ENCODE assay signal across 8 mouse cellular contexts in the genomic region with DNA sequence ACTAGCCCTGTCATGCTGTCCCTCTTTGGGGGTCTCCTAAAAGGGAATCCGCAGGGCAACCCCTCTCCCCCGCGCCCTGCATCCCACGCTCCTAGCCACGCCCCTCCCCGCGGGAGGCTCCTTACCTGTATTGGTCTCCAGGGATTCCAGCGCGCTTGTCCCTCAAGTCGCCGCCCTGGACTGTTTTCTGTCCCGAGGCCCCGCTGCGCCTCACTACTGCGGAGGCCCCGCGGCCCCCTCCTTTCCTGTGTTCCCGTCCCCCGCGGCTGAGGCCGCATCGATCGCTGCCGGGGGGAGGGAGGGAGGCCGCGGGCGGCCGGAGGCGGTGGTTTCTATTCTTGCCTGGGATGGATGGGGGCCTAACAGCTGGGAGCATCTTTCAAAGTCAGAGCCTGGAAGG. TPM values are rescaled to one million over a fixed set of nuclear protein-coding genes. Genes with fewer than 3 reads are reported as not detected.
A peak's percentile ranks its signal among the peaks of the same experiment; 100 is the strongest.
DNase-seq lines count a peak whose midpoint lies in the region; ATAC-seq lines count a peak whose summit lies in the region.

A gene (minus strand): TSS at position 212 of the 400 bp plus-strand sequence.

- H3K4me3 ChIP-seq in embryonic facial prominence, embryonic 14.5 days (ENCODE audit: low read depth, low read length) = peak within 1 kb of the TSS; percentile 37
- H3K4me3 ChIP-seq in intestine, embryonic 15.5 days (replicated peaks) = peak within 1 kb of the TSS; percentile 36

- peak; percentile 18 for DNase-seq in kidney, postnatal 14 days
- DNase-seq in kidney, adult 18-20 months = no peak
- no peak for DNase-seq in embryonic facial prominence, embryonic 14.5 days (ENCODE audit: low spot score)
- DNase-seq in neural tube, embryonic 10.5 days (ENCODE audit: extremely low spot score, low spot score) = peak; percentile 22
- no peak for DNase-seq in thymus, postnatal 36 days
- no peak for DNase-seq in adrenal gland, adult (ENCODE audit: inconsistent age in 2 of 2, low spot score in 1 of 2)

- H3K4me2 ChIP-seq in embryonic facial prominence, embryonic 14.5 days (ENCODE audit: low read depth, low read length) = peak within 1 kb of the TSS; percentile 68
- H3K4me2 ChIP-seq in intestine, embryonic 15.5 days (replicated peaks) = peak within 1 kb of the TSS; percentile 72

- H3K36me3 ChIP-seq in embryonic facial prominence, embryonic 14.5 days (ENCODE audit: control insufficient read depth, insufficient read depth, low read length) = no peaks in the 10 kb centered on the region
- no peaks in the 10 kb centered on the region for H3K36me3 ChIP-seq in intestine, embryonic 15.5 days

- ATAC-seq in embryonic facial prominence, embryonic 14.5 days (ENCODE audit: low read depth) = no peak
- no peak for ATAC-seq in intestine, embryonic 15.5 days
- ATAC-seq in inflammation-experienced regulatory T-cells, adult 6 months = no peak

- WGBS in embryonic facial prominence, embryonic 14.5 days = 0% methylated on average over 16 of the region's 29 CpGs
- 2% methylated on average over 25 of the region's 29 CpGs for WGBS in intestine, embryonic 15.5 days

- H3K9me3 ChIP-seq in embryonic facial prominence, embryonic 14.5 days (ENCODE audit: control insufficient read depth, low read length) = no peaks in the 10 kb centered on the region
- H3K9me3 ChIP-seq in intestine, embryonic 15.5 days = no peaks in the 10 kb centered on the region

- H3K9ac ChIP-seq in embryonic facial prominence, embryonic 14.5 days (ENCODE audit: low read depth, low read length) = peak within 1 kb of the TSS; percentile 55
- 0 out of 2 replicates have a peak within 1 kb of the TSS, but pooled peaks have one; percentile 28 for H3K9ac ChIP-seq in intestine, embryonic 15.5 days

- no peak within 1 kb of the TSS for H3K27ac ChIP-seq in embryonic facial prominence, embryonic 14.5 days (replicated peaks; ENCODE audit: low read depth, low read length)
- no peak within 1 kb of the TSS for H3K27ac ChIP-seq in intestine, embryonic 15.5 days

- H3K27me3 ChIP-seq in embryonic facial prominence, embryonic 14.5 days (replicated peaks; ENCODE audit: control insufficient read depth, insufficient read depth, low read length) = peaks cover 66% of the 10 kb centered on the region
- peaks cover 63% of the 10 kb centered on the region for H3K27me3 ChIP-seq in intestine, embryonic 15.5 days (replicated peaks)

- peaks cover 31% of the 10 kb centered on the region for H3K4me1 ChIP-seq in embryonic facial prominence, embryonic 14.5 days (ENCODE audit: control insufficient read depth, insufficient read depth, low read length)
- peaks cover 20% of the 10 kb centered on the region for H3K4me1 ChIP-seq in intestine, embryonic 15.5 days (replicated peaks)

RNA-seq across cellular contexts. Expression of the gene that starts here (rescaled TPM):
- polyA plus RNA-seq in embryonic facial prominence, embryonic 14.5 days (2014; fragmentation: Nextera tagmentation; extraction: Ambion mirVana) = 0.85 and 1.2 TPM in 2 replicates
- polyA plus RNA-seq in intestine, embryonic 15.5 days (2015; fragmentation: Nextera tagmentation; extraction: Ambion mirVana) = 0.15 and 0.29 TPM in 2 replicates
- not detected for polyA plus RNA-seq in inflammation-experienced regulatory T-cells, adult 6 months (2017; shearing (Covaris generic))

Comparison
In these comparisons a context has a peak if more than half of its experiments do, and no peak if none do; other contexts are left out.
1. DNase-seq: peak in kidney, postnatal 14 days (single experiment) and neural tube, embryonic 10.5 days (single experiment); none in kidney, adult 18-20 months (single experiment), embryonic facial prominence, embryonic 14.5 days (single experiment), thymus, postnatal 36 days (0 of 2) and adrenal gland, adult (0 of 2).